Mouse (Mus musculus) hindbrain, postnatal 0 days (tissue): ENCODE measurements at regions not wholly inside any gene's neighbourhood (a gene's known extent, or its start where the extent isn't known, plus 50 kb on each side); places are given as distances from the start of the nearest gene placed in this dataset.

Experiments
- ATAC-seq: fragments of 200-750 bp; cut with Nextera tagmentation; 2 replicates; pipeline ENCODE4 v1.8.0; 2017; ENCODE audit warnings: mild to moderate bottlenecking, moderate TSS enrichment, moderate library complexity
- DNase-seq: peaks from one replicate; pipeline ENCODE4 v3.0.0-alpha.2; 2015; ENCODE audit warnings: low spot score
- H3K27ac ChIP-seq: fragments of 300-500 bp; sonication (generic); 2 replicates; pipeline ENCODE4 v1.5.1; 2014; ENCODE audit warnings: mild to moderate bottlenecking
- H3K27me3 ChIP-seq: fragments of 300-500 bp; sonication (generic); 2 replicates; pipeline ENCODE4 v1.6.1; 2014; ENCODE audit warnings: low read length, mixed read lengths; ENCODE audit not compliant: insufficient read depth
- H3K36me3 ChIP-seq: fragments of 300-500 bp; sonication (generic); 2 replicates; pipeline ENCODE4 v1.6.1; 2014; ENCODE audit warnings: low read length, mixed read lengths; ENCODE audit not compliant: insufficient read depth
- H3K4me1 ChIP-seq: fragments of 300-500 bp; sonication (generic); 2 replicates; pipeline ENCODE4 v1.6.1; 2014; ENCODE audit warnings: antibody characterized with exemption, low read length, mixed read lengths; ENCODE audit not compliant: insufficient read depth
- H3K4me2 ChIP-seq: fragments of 300-500 bp; sonication (generic); 2 replicates; pipeline ENCODE4 v1.6.1; 2014; ENCODE audit warnings: low read depth, mild to moderate bottlenecking, low read length, moderate library complexity, mixed read lengths
- H3K4me3 ChIP-seq: fragments of 300-500 bp; sonication (generic); 2 replicates; pipeline ENCODE4 v1.5.1; 2014; ENCODE audit warnings: low read length
- H3K9ac ChIP-seq: fragments of 300-500 bp; sonication (generic); replicated peaks from 2 replicates; pipeline ENCODE4 v1.6.1; 2014; ENCODE audit warnings: mild to moderate bottlenecking, low read length, moderate library complexity, mixed read lengths
- H3K9me3 ChIP-seq: fragments of 300-500 bp; sonication (generic); 2 replicates; pipeline ENCODE4 v1.6.1; 2016; ENCODE audit warnings: low read length, mixed read lengths
- CTCF ChIP-seq: IDR thresholded peaks from 2 replicates; pipeline ENCODE4 v1.5.1; 2016; ENCODE audit warnings: antibody characterized with exemption, control low read depth, low read depth
- WGBS: fragments of 180-500 bp; shearing (Covaris S2); extraction: QIAGEN DNeasy Blood & Tissue Kit; methylation state at CpG from one replicate; pipeline ENCODE4 v1.1.7; 2014; 5-methylcytosine and 5-hydroxymethylcytosine counted together

- H3K4me1 ChIP-seq, result 0 out of 2 replicates have a peak, but pooled peaks cover 3% of the 10 kb centered on the region
- H3K27me3 ChIP-seq, result no peaks in the 10 kb centered on the region
- H3K4me3 ChIP-seq, result no peak overlapping the region
- ATAC-seq, result no peak
- no peak for DNase-seq
- WGBS, result 75% methylated on average over 8 of the region's 8 CpGs
- TF ChIP-seq CTCF, result no peak
- H3K36me3 ChIP-seq, result no peaks in the 10 kb centered on the region
- H3K9me3 ChIP-seq, result no peaks in the 10 kb centered on the region
- H3K4me2 ChIP-seq, result no peak overlapping the region
- H3K27ac ChIP-seq, result no peak overlapping the region
- H3K9ac ChIP-seq, result no peak overlapping the region
These were observed 84.5 kb upstream of the Tnrc6c start for GRCm38 (mm10) chr11:117569566-117570101.

GRCm38 (mm10) chr11:117571858-117572257, 82.2 kb upstream of the Tnrc6c start:
- Histone ChIP-seq H3K4me3 (no peak overlapping the region), H3K36me3 (no peaks in the 10 kb centered on the region), H3K4me2 (no peak overlapping the region), H3K9me3 (no peaks in the 10 kb centered on the region), H3K4me1 (0 out of 2 replicates have a peak, but pooled peaks cover 3% of the 10 kb centered on the region), H3K27me3 (no peaks in the 10 kb centered on the region), H3K27ac (no peak overlapping the region), H3K9ac (no peak overlapping the region)
- DNase-seq, result no peak
- ATAC-seq, result no peak
- TF ChIP-seq CTCF, result no peak
- 91% methylated on average over 3 of the region's 3 CpGs for WGBS

- H3K4me2 ChIP-seq, result no peak overlapping the region
- no peaks in the 10 kb centered on the region for H3K9me3 ChIP-seq
- no peak for TF ChIP-seq CTCF
- ATAC-seq (0 out of 2 replicates have a peak, but pooled peaks have one; percentile 18), DNase-seq (peak; percentile 33)
- no peak overlapping the region for H3K4me3 ChIP-seq
- H3K36me3 ChIP-seq, result no peaks in the 10 kb centered on the region
- no peaks in the 10 kb centered on the region for H3K27me3 ChIP-seq
- 40% methylated on average over 3 of the region's 3 CpGs for WGBS
- no peak overlapping the region for H3K9ac ChIP-seq
- H3K4me1 ChIP-seq, result no peaks in the 10 kb centered on the region
- no peak overlapping the region for H3K27ac ChIP-seq
These were observed 79.4 kb upstream of the Tnrc6c start for GRCm38 (mm10) chr11:117574721-117575120.

GRCm38 (mm10) chr11:117579121-117579520, 75.0 kb upstream of the Tnrc6c start:
- no peak for TF ChIP-seq CTCF
- Histone ChIP-seq H3K9me3 (no peaks in the 10 kb centered on the region), H3K27ac (no peak overlapping the region)

GRCm38 (mm10) chr11:117579720-117580119, 74.4 kb upstream of the Tnrc6c start:
- ATAC-seq (no peak), DNase-seq (no peak)
- no peaks in the 10 kb centered on the region for H3K27me3 ChIP-seq
- H3K4me3 ChIP-seq, result no peak overlapping the region
- no peak overlapping the region for H3K27ac ChIP-seq
- no peak for TF ChIP-seq CTCF
- no peaks in the 10 kb centered on the region for H3K9me3 ChIP-seq
- WGBS, result 70% methylated on average over 3 of the region's 3 CpGs
- no peak overlapping the region for H3K9ac ChIP-seq
- no peaks in the 10 kb centered on the region for H3K36me3 ChIP-seq
- no peak overlapping the region for H3K4me2 ChIP-seq
- no peaks in the 10 kb centered on the region for H3K4me1 ChIP-seq

More at GRCm38 (mm10) chr11:117579121-117579520, 75.0 kb upstream of the Tnrc6c start:
- Histone ChIP-seq H3K4me2 (no peak overlapping the region), H3K36me3 (no peaks in the 10 kb centered on the region), H3K4me1 (no peaks in the 10 kb centered on the region), H3K9ac (no peak overlapping the region), H3K27me3 (no peaks in the 10 kb centered on the region), H3K4me3 (no peak overlapping the region)
- ATAC-seq, result no peak
- no peak for DNase-seq
- 100% methylated on average over 2 of the region's 2 CpGs for WGBS

- DNase-seq, result no peak
These were observed 70.6 kb upstream of the Tnrc6c start for GRCm38 (mm10) chr11:117583478-117583877.

GRCm38 (mm10) chr11:117585556-117585955, 68.5 kb upstream of the Tnrc6c start:
- no peak for TF ChIP-seq CTCF
- ATAC-seq (no peak), DNase-seq (no peak)
- no peaks in the 10 kb centered on the region for H3K9me3 ChIP-seq
- no peaks in the 10 kb centered on the region for H3K36me3 ChIP-seq
- H3K27ac ChIP-seq, result no peak overlapping the region
- H3K4me2 ChIP-seq, result no peak overlapping the region
- H3K27me3 ChIP-seq, result no peaks in the 10 kb centered on the region
- no peak overlapping the region for H3K9ac ChIP-seq
- no peak overlapping the region for H3K4me3 ChIP-seq
- no peaks in the 10 kb centered on the region for H3K4me1 ChIP-seq
- 88% methylated on average over 5 of the region's 5 CpGs for WGBS

More at GRCm38 (mm10) chr11:117583478-117583877, 70.6 kb upstream of the Tnrc6c start:
- H3K27me3 ChIP-seq, result no peaks in the 10 kb centered on the region
- 93% methylated on average over 8 of the region's 8 CpGs for WGBS
- no peaks in the 10 kb centered on the region for H3K9me3 ChIP-seq
- no peak for ATAC-seq
- H3K4me3 ChIP-seq, result no peak overlapping the region
- no peak overlapping the region for H3K27ac ChIP-seq
- no peak overlapping the region for H3K4me2 ChIP-seq
- H3K9ac ChIP-seq, result no peak overlapping the region
- no peaks in the 10 kb centered on the region for H3K36me3 ChIP-seq
- no peak for TF ChIP-seq CTCF
- H3K4me1 ChIP-seq, result no peaks in the 10 kb centered on the region
